Mouse (Mus musculus): ENCODE measurements around the gene Rad51ap1. TPM values are rescaled to one million over a fixed set of nuclear protein-coding genes. Genes with fewer than 3 reads are reported as not detected.

Rad51ap1 gene
- total RNA-seq, 2 experiments from 2014 or later, result 1.1 to 3.1 TPM

Other genes with a start within 250 kb of the Rad51ap1 start
- gene Kcna6, start 198.9 kb downstream of the Rad51ap1 start, total RNA-seq (2021), result 10 to 100 TPM; 63.3 to 65.8 TPM
- 100 to 1,000 TPM; 151 to 164 TPM for gene Ndufa9, start 90.5 kb downstream of the Rad51ap1 start, total RNA-seq (2021)
- gene Akap3, start 86.5 kb downstream of the Rad51ap1 start, total RNA-seq (2021), result under 1 TPM; 0.19 to 0.26 TPM
- gene Dyrk4, start 17.7 kb downstream of the Rad51ap1 start, total RNA-seq (2021), result under 1 TPM in 1 of 2 experiments, not detected in 1; 0.23 TPM
- gene D6Wsu163e, start 375 bp upstream of the Rad51ap1 start, total RNA-seq (2021), result 10 to 100 TPM; 47.2 to 47.4 TPM
- gene Fgf6, start 76.0 kb upstream of the Rad51ap1 start, total RNA-seq (2021), result not detected
- gene Fgf23, start 133.3 kb upstream of the Rad51ap1 start, total RNA-seq (2021), result under 1 TPM; 0.40 to 0.49 TPM
- 10 to 100 TPM; 24.9 to 29.8 TPM for gene Tigar, start 170.0 kb upstream of the Rad51ap1 start, total RNA-seq (2021)
- gene Ccnd2, start 212.6 kb upstream of the Rad51ap1 start, total RNA-seq (2021), result 10 to 100 TPM; 79.9 to 83.3 TPM

Data from left cerebral cortex, adult 18-20 months (tissue).